Mouse (Mus musculus) heart, adult 2 months (tissue): Measurements from ENCODE around the gene Fam98a. TPM values are rescaled to one million over a fixed set of nuclear protein-coding genes. Genes with fewer than 3 reads are reported as not detected.

Experiments
- DNase-seq, 2 experiments: peaks; one replicate each; pipeline ENCODE4 v3.0.0; 2021
- H3K27ac ChIP-seq: fragments of 200-600 bp; 2 replicates; pipeline ENCODE4 v1.8.1; 2022
- H3K27me3 ChIP-seq: fragments of 200-500 bp; 2 replicates; pipeline ENCODE4 v1.6.1; 2012; ENCODE audit warnings: mild to moderate bottlenecking, low read length, inconsistent platforms, mixed read lengths; ENCODE audit not compliant: control insufficient read depth, insufficient read depth
- H3K36me3 ChIP-seq: fragments of 200-500 bp; 2 replicates; pipeline ENCODE4 v1.6.1; 2012; ENCODE audit warnings: low read length, inconsistent platforms; ENCODE audit not compliant: control insufficient read depth, insufficient read depth
- H3K4me1 ChIP-seq: fragments of 200-500 bp; 2 replicates; pipeline ENCODE4 v1.6.1; 2011; ENCODE audit warnings: low read length; ENCODE audit not compliant: control insufficient read depth, insufficient read depth
- H3K4me3 ChIP-seq: fragments of 200-600 bp; 2 replicates; pipeline ENCODE4 v1.8.1; 2022
- H3K79me2 ChIP-seq: fragments of 200-500 bp; replicated peaks from 2 replicates; pipeline ENCODE4 v1.6.1; 2012; ENCODE audit warnings: mild to moderate bottlenecking, inconsistent platforms, low read length, moderate library complexity, mixed read lengths; ENCODE audit not compliant: control insufficient read depth, insufficient read depth
- H3K9ac ChIP-seq: fragments of 200-500 bp; 2 replicates; pipeline ENCODE4 v1.6.1; 2012; ENCODE audit warnings: low read depth, mild to moderate bottlenecking, control low read depth, inconsistent platforms, low read length, mixed read lengths
- CTCF ChIP-seq: fragments of 200-600 bp; IDR thresholded peaks from 2 replicates; pipeline ENCODE4 v1.8.1; 2022; ENCODE audit warnings: antibody characterized with exemption, mild to moderate bottlenecking, moderate library complexity
- EP300 ChIP-seq: fragments of 200-500 bp; IDR thresholded peaks from 2 replicates; pipeline ENCODE4 v1.6.1; 2011; ENCODE audit warnings: low read depth, low read length, control low read depth; ENCODE audit not compliant: insufficient read depth
- POLR2A ChIP-seq: fragments of 200-500 bp; IDR thresholded peaks from 2 replicates; pipeline ENCODE4 v1.6.1; 2011; ENCODE audit warnings: mild to moderate bottlenecking, low read depth, low read length, control low read depth; ENCODE audit not compliant: insufficient read depth
- WGBS: fragments of 180-500 bp; shearing (Covaris S2); methylation state at CpG from one replicate; pipeline ENCODE4 v1.1.7; 2018; 5-methylcytosine and 5-hydroxymethylcytosine counted together
- intact Hi-C: fragments of 180-260 bp; cut with DNase I; formaldehyde crosslinking; loops from one replicate; pipeline ENCODE4 v1.15.1; 2025
- polyA plus RNA-seq: library from polyadenylated mRNA; depleted of rRNA; stranded (reverse); fragments of >200 nt; gene quantifications from 2 replicates; pipeline ENCODE4 v1.2.3, GENCODE M21; 2012; rRNA removed
- total RNA-seq, 2 experiments: library from RNA; stranded (reverse); gene quantifications; 2 replicates each; pipeline ENCODE4 v1.2.3; 2021

The Fam98a gene
- total and polyA plus RNA-seq, 3 experiments, result 14.5 to 42.6 (median 35.9) TPM

- intact Hi-C loops, result no loop called here
- 90% methylated on average over 10 of the region's 10 CpGs for WGBS
- H3K36me3 ChIP-seq, result no peaks in the 10 kb centered on the region; the same call in 1 of the 2 replicates
Measured at GRCm38 (mm10) chr17:75506097-75506675, 45.6 kb downstream of the Fam98a start.

GRCm38 (mm10) chr17:75505053-75505452, 46.7 kb downstream of the Fam98a start:
- intact Hi-C loops, result no loop called here
- Histone ChIP-seq H3K4me1 (no peaks in the 10 kb centered on the region), H3K4me3 (no peak overlapping the region), H3K27me3 (no peaks in the 10 kb centered on the region), H3K9ac (no peak overlapping the region), H3K79me2 (no peaks in the 10 kb centered on the region), H3K27ac (no peak overlapping the region), H3K36me3 (no peaks in the 10 kb centered on the region; the same call in 1 of the 2 replicates)
- no peak for TF ChIP-seq POLR2A
- no peak for TF ChIP-seq EP300
- TF ChIP-seq CTCF, result no peak
- 93% methylated on average over 5 of the region's 5 CpGs for WGBS
- DNase-seq, result no peak

More at GRCm38 (mm10) chr17:75506097-75506675, 45.6 kb downstream of the Fam98a start:
- Histone ChIP-seq H3K4me1 (no peaks in the 10 kb centered on the region), H3K27me3 (no peaks in the 10 kb centered on the region), H3K4me3 (no peak overlapping the region), H3K79me2 (no peaks in the 10 kb centered on the region), H3K9ac (no peak overlapping the region), H3K27ac (no peak overlapping the region)
- no peak for DNase-seq
- no peak for TF ChIP-seq EP300
- TF ChIP-seq POLR2A, result no peak
- no peak for TF ChIP-seq CTCF

- TF ChIP-seq POLR2A, result no peak
- no peak for TF ChIP-seq EP300
- no peak for TF ChIP-seq CTCF
- WGBS, result 84% methylated on average over 3 of the region's 3 CpGs
Measured at GRCm38 (mm10) chr17:75503031-75503430, 48.7 kb downstream of the Fam98a start.

GRCm38 (mm10) chr17:75498241-75498651, 53.5 kb downstream of the Fam98a start:
- 56% methylated on average over 6 of the region's 6 CpGs for WGBS
- no peak overlapping the region for H3K4me3 ChIP-seq
- intact Hi-C loops, result no loop called here
- no peak overlapping the region for H3K9ac ChIP-seq
- peaks cover 5% of the 10 kb centered on the region for H3K36me3 ChIP-seq
- H3K4me1 ChIP-seq, result no peaks in the 10 kb centered on the region
- H3K27me3 ChIP-seq, result no peaks in the 10 kb centered on the region
- TF ChIP-seq EP300 (no peak), POLR2A (no peak), CTCF (no peak)
- H3K79me2 ChIP-seq, result no peaks in the 10 kb centered on the region
- H3K27ac ChIP-seq, result no peak overlapping the region
- DNase-seq, result peak in 1 of 2 experiments; percentile 23

More at GRCm38 (mm10) chr17:75503031-75503430, 48.7 kb downstream of the Fam98a start:
- DNase-seq, result no peak
- no peaks in the 10 kb centered on the region for H3K79me2 ChIP-seq
- H3K27me3 ChIP-seq, result no peaks in the 10 kb centered on the region
- no peak overlapping the region for H3K4me3 ChIP-seq
- intact Hi-C loops, result no loop called here
- H3K9ac ChIP-seq, result no peak overlapping the region
- H3K27ac ChIP-seq, result no peak overlapping the region
- H3K36me3 ChIP-seq, result peaks cover 2% of the 10 kb centered on the region
- H3K4me1 ChIP-seq, result no peaks in the 10 kb centered on the region

GRCm38 (mm10) chr17:75495213-75495612, 56.5 kb downstream of the Fam98a start:
- Histone ChIP-seq H3K4me3 (no peak overlapping the region), H3K36me3 (peaks cover 5% of the 10 kb centered on the region), H3K4me1 (no peaks in the 10 kb centered on the region), H3K9ac (no peak overlapping the region), H3K27me3 (no peaks in the 10 kb centered on the region), H3K27ac (no peak overlapping the region), H3K79me2 (no peaks in the 10 kb centered on the region)
- intact Hi-C loops, result no loop called here
- no peak for DNase-seq
- 76% methylated on average over 4 of the region's 4 CpGs for WGBS
- TF ChIP-seq EP300 (no peak), POLR2A (no peak), CTCF (no peak)

Other genes with a start within 250 kb of the Fam98a start
- gene Rasgrp3, start 116.0 kb downstream of the Fam98a start, total RNA-seq, result 10 to 100 TPM; 27.2 to 27.4 TPM
- 10.4 and 28.1 TPM in 2 replicates for gene Rasgrp3, start 116.0 kb downstream of the Fam98a start, polyA plus RNA-seq